Mouse (Mus musculus) liver, embryonic 12.5 days (tissue): ENCODE data around the gene Nelfb. TPM values are rescaled to one million over a fixed set of nuclear protein-coding genes. Genes with fewer than 3 reads are reported as not detected.

Experiments used
- ATAC-seq: fragments of 200-750 bp; cut with Nextera tagmentation; 2 replicates; pipeline ENCODE4 v1.8.0; 2017; ENCODE audit warnings: moderate number of reproducible peaks, mild to moderate bottlenecking, moderate library complexity
- H3K27ac ChIP-seq: fragments of 300-500 bp; sonication (generic); 2 replicates; pipeline ENCODE4 v1.5.1; 2016; ENCODE audit warnings: mild to moderate bottlenecking
- H3K27me3 ChIP-seq: fragments of 300-500 bp; sonication (generic); replicated peaks from 2 replicates; pipeline ENCODE4 v1.6.1; 2016; ENCODE audit warnings: mild to moderate bottlenecking, moderate library complexity
- H3K36me3 ChIP-seq: fragments of 300-500 bp; sonication (generic); 2 replicates; pipeline ENCODE4 v1.6.1; 2016; ENCODE audit warnings: mild to moderate bottlenecking, moderate library complexity
- H3K4me1 ChIP-seq: fragments of 300-500 bp; sonication (generic); 2 replicates; pipeline ENCODE4 v1.6.1; 2016
- H3K4me2 ChIP-seq: fragments of 300-500 bp; sonication (generic); 2 replicates; pipeline ENCODE4 v1.6.1; 2016; ENCODE audit warnings: mild to moderate bottlenecking, moderate library complexity
- H3K4me3 ChIP-seq: fragments of 300-500 bp; sonication (generic); 2 replicates; pipeline ENCODE4 v1.5.1; 2016; ENCODE audit warnings: mild to moderate bottlenecking, moderate library complexity
- H3K9ac ChIP-seq: fragments of 300-500 bp; sonication (generic); 2 replicates; pipeline ENCODE4 v1.6.1; 2016; ENCODE audit warnings: mild to moderate bottlenecking, moderate library complexity
- H3K9me3 ChIP-seq: fragments of 300-500 bp; sonication (generic); replicated peaks from 2 replicates; pipeline ENCODE4 v1.6.1; 2016; ENCODE audit warnings: mild to moderate bottlenecking, moderate library complexity
- WGBS: fragments of 180-500 bp; shearing (Covaris S2); methylation state at CpG from one replicate; pipeline ENCODE4 v1.1.7; 2016; ENCODE audit not compliant: insufficient replicate concordance; 5-methylcytosine and 5-hydroxymethylcytosine counted together
- polyA plus RNA-seq: library from polyadenylated mRNA; unstranded; fragments of >200 nt; fragmentation: Nextera tagmentation; extraction: Ambion mirVana; gene quantifications from 2 replicates; pipeline ENCODE4 v1.2.1, GENCODE M21; 2016

The Nelfb gene
- polyA plus RNA-seq, 1 experiment from 2014 or later = 61.5 TPM

DNA sequence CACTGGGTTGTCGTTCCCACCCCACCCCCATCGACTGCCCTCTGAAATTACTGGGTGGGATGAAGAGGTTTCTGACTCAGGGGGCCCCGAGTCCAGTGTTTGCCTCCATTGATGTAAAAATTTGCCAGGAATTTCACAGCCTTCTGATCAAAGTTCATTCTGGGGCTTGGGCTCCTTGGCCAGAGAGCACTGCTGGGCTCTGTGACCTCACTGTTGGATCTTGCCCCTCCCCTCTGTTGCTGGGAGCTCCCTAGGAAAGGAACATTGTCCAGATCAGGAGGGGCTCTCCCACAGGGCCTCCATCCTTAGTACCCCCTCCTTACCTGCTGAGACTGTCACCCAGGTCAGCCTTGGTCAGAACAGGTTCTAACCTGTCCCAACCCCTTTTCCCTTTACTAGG, 3.2 kb upstream of the Nelfb start, which contains the start of gene Stpg3:
Gene Stpg3 (minus strand): TSS at position 194 of the 400 bp plus-strand sequence.
- H3K4me1 ChIP-seq = peaks cover 27% of the 10 kb centered on the region
- peaks cover 5% of the 10 kb centered on the region; the same call in 1 of the 2 replicates for H3K36me3 ChIP-seq
- H3K4me3 ChIP-seq = no peak within 1 kb of the TSS
- no peak within 1 kb of the TSS for H3K9ac ChIP-seq
- H3K27me3 ChIP-seq = peaks cover 29% of the 10 kb centered on the region
- ATAC-seq = no peak
- 59% methylated on average over 3 of the region's 3 CpGs for WGBS
- no peaks in the 10 kb centered on the region for H3K9me3 ChIP-seq
- no peak within 1 kb of the TSS for H3K27ac ChIP-seq
- H3K4me2 ChIP-seq = no peak within 1 kb of the TSS; the same call in 1 of the 2 replicates

DNA sequence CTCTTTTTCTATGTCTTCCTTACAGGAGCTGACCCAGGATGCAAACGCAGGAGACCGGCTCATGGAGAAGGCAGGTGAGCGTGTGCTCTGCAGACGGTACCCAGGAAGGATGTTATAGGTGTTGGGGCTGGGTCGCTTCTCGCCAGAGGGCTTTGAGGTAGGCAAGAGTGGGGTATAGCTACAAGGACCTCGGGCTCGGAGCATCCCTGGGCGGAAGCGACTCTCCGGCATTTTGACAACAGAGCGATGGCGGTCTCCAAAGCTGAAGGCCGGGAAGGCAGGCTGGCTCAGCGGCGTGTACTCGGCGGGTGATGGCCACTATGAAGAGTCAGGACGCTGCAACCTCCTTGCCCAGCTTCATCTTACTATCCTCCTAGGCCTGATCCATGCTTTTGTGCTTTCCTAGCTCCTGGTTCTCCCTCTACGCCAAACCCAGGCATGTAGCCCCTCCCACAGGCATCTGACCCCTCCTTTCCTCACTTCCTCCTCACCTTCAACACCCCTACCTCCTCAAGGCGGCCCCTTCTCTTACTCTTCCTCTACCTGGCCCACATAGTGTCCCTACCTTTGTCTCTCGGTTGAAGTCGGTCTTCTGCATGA, 2.1 kb upstream of the Nelfb start:
- H3K27ac ChIP-seq = no peak overlapping the region
- 60% methylated on average over 23 of the region's 23 CpGs for WGBS
- no peak overlapping the region for H3K4me3 ChIP-seq

DNA sequence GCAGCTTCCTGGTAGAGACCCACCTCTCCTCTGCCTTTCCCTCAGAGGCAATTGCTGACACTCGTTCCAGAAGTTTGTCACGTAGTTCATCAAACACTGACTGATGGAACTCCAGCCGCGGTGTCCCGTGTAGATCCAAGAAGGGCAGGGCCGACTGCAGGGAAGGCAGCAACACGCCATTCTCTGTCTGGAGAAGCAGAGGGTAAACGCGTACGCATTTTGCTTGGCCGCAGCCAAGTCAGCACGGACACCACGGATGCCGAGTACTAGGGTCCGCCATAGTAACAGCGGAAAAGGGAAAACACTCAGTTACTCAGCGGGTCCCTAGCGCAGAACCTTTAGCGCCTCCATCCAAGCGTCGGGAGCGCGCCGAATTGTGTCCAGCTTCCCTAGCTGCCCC, 603 bp downstream of the Nelfb start:
- Histone ChIP-seq H3K27ac (peak overlapping the region; percentile 88), H3K4me2 (peak overlapping the region; percentile 87), H3K9me3 (no peaks in the 10 kb centered on the region), H3K4me1 (peaks cover 31% of the 10 kb centered on the region), H3K27me3 (peaks cover 18% of the 10 kb centered on the region), H3K4me3 (peak overlapping the region; percentile 83), H3K36me3 (peaks cover 41% of the 10 kb centered on the region), H3K9ac (peak overlapping the region; percentile 93)
- 0% methylated on average over 24 of the region's 24 CpGs for WGBS
- ATAC-seq = peak; percentile 35

More for the DNA sequence above, 2.1 kb upstream of the Nelfb start:
- Histone ChIP-seq H3K9ac (no peak overlapping the region), H3K4me2 (no peak overlapping the region; the same call in 1 of the 2 replicates), H3K27me3 (peaks cover 23% of the 10 kb centered on the region), H3K9me3 (no peaks in the 10 kb centered on the region), H3K36me3 (peaks cover 14% of the 10 kb centered on the region), H3K4me1 (peaks cover 31% of the 10 kb centered on the region)
- ATAC-seq = no peak

DNA sequence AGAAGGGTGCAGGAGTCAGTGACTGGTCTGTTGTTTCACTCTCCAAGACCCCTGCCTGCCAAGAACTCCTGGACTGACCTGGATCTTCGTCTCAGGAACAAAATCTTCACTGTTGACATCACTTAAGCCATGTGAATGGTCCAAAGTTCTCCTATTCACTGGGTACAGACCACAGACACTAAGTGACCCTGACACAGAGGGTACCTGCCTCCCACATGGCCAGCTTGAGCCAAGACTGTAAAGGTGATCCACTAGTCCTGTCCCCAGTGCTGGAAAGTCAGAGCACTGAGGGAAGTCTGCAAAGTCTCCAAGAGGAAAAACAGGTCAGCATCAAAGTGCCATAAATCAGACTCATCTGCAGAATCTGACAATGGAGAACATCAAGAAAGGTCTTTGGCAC, 3.7 kb downstream of the Nelfb start:
- H3K27ac ChIP-seq = no peak overlapping the region
- peaks cover 72% of the 10 kb centered on the region for H3K36me3 ChIP-seq
- no peak overlapping the region for H3K4me3 ChIP-seq
- ATAC-seq = no peak
- H3K9ac ChIP-seq = no peak overlapping the region
- H3K9me3 ChIP-seq = no peaks in the 10 kb centered on the region
- H3K4me1 ChIP-seq = peaks cover 25% of the 10 kb centered on the region
- 89% methylated on average over 1 of the region's 1 CpGs for WGBS
- H3K27me3 ChIP-seq = no peaks in the 10 kb centered on the region
- no peak overlapping the region for H3K4me2 ChIP-seq

- Histone ChIP-seq H3K36me3 (peaks cover 100% of the 10 kb centered on the region), H3K9ac (no peak overlapping the region), H3K4me2 (no peak overlapping the region), H3K4me3 (no peak overlapping the region), H3K9me3 (no peaks in the 10 kb centered on the region), H3K27me3 (no peaks in the 10 kb centered on the region), H3K4me1 (no peaks in the 10 kb centered on the region), H3K27ac (no peak overlapping the region)
- no peak for ATAC-seq
- WGBS = 60% methylated on average over 4 of the region's 4 CpGs
These were observed 7.6 kb downstream of the Nelfb start for GRCm38 (mm10) chr2:25203631-25204214.

GRCm38 (mm10) chr2:25200631-25201030, 10.7 kb downstream of the Nelfb start:
- WGBS = 73% methylated on average over 2 of the region's 2 CpGs
- H3K36me3 ChIP-seq = peaks cover 76% of the 10 kb centered on the region
- no peak for ATAC-seq

DNA sequence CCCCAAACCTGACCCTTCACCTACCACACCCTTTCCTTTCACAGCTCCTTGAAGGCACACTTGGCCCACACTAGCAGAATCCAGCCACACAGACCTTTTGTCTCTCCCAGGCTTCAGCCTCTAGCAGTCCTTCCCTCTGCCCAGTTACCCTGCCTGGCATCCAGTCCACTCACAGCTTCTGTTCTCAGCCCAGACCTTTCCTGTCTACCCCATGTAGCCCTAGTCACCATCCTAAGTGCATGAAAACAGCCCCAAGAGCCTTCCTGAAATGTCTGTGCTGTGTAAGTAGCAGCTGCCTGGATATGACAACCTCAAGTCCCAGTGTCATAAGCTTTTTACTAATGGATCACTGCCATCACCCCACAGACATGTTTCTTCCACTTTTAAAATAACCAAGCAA, 13.3 kb downstream of the Nelfb start:
- Histone ChIP-seq H3K4me2 (no peak overlapping the region), H3K4me1 (peaks cover 53% of the 10 kb centered on the region), H3K9me3 (no peaks in the 10 kb centered on the region), H3K4me3 (no peak overlapping the region), H3K9ac (no peak overlapping the region), H3K36me3 (peaks cover 49% of the 10 kb centered on the region), H3K27ac (peak overlapping the region; percentile 84; the same call in 1 of the 2 replicates), H3K27me3 (peaks cover 9% of the 10 kb centered on the region)
- no peak for ATAC-seq

More at GRCm38 (mm10) chr2:25200631-25201030, 10.7 kb downstream of the Nelfb start:
- Histone ChIP-seq H3K27ac (no peak overlapping the region), H3K9ac (no peak overlapping the region), H3K4me1 (peaks cover 26% of the 10 kb centered on the region), H3K27me3 (no peaks in the 10 kb centered on the region; the same call in 1 of the 2 replicates), H3K4me2 (no peak overlapping the region), H3K4me3 (no peak overlapping the region), H3K9me3 (no peaks in the 10 kb centered on the region)

DNA sequence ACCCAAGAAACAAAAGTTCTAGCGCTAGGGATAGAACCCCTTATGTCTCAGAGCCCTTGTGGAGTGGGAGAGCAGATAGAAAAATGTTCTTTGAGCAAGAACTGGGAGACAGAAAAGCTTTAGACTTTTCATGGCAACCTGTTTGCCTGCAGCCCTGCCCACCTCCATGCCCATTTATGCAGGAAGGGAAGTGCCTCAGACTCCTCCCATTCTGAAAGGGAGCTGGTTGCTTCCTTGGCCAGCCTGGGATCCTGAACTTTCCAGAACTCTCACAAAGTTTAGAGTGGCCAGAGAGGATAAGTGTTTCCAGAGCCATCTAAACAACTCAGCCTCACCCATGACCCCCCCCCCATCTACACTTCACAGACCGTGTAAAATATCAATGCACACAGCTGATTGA, 14.1 kb downstream of the Nelfb start:
- Histone ChIP-seq H3K4me2 (peak overlapping the region; percentile 85), H3K4me3 (peak overlapping the region; percentile 59; the same call in 1 of the 2 replicates), H3K9me3 (no peaks in the 10 kb centered on the region), H3K9ac (peak overlapping the region; percentile 71; the same call in 1 of the 2 replicates), H3K4me1 (peaks cover 55% of the 10 kb centered on the region), H3K36me3 (peaks cover 41% of the 10 kb centered on the region), H3K27ac (peak overlapping the region; percentile 84), H3K27me3 (peaks cover 9% of the 10 kb centered on the region)
- ATAC-seq = no peak
- WGBS = 12% methylated on average over 2 of the region's 2 CpGs

DNA sequence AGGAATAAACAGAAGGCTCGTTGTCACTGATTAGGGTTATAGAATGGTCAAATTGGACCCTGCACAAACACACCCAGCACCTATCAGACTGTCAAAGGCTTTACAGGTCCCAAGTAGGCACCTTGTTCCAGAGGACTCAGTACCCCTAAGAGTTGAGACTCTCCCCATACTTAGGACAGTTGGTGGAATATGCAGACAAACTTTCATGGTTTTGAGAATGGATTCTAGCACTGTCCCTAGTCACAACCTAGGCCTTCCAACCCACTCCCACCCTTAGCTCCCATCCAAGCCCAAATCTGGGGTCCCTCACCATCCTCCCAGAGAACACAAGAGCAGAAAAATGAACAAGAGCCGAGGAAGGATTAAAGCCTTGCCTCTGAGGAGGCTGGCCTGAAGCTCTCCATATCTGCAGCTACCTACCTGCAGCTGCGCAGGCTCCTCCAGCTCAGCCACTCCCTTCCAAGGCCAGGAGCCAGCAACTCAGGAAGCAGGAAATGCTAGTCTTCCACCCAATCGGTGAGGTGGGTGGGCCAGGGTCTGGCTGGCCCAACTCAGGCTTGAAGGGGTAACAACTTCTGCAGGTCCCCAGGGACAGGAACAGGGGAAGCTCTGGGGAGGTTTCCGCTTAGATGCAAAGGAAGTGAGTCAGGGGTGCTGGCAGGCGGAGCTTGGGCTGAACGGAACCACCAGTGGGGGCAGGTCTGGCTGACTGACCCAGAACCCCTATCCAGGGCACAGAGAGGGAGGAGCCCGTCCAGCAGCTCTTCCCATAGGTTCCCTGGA, 14.9 kb downstream of the Nelfb start, which contains the start of gene Tor4a:
Gene Tor4a (minus strand): TSS at position 715 of the 783 bp plus-strand sequence.
- no peaks in the 10 kb centered on the region for H3K9me3 ChIP-seq
- H3K4me2 ChIP-seq = peak within 1 kb of the TSS; percentile 85
- peaks cover 55% of the 10 kb centered on the region for H3K4me1 ChIP-seq
- 2% methylated on average over 8 of the region's 8 CpGs for WGBS
- H3K36me3 ChIP-seq = peaks cover 33% of the 10 kb centered on the region
- peak within 1 kb of the TSS; percentile 71 for H3K9ac ChIP-seq
- H3K4me3 ChIP-seq = peak within 1 kb of the TSS; percentile 59
- peak; percentile 66 for ATAC-seq
- H3K27me3 ChIP-seq = peaks cover 9% of the 10 kb centered on the region
- H3K27ac ChIP-seq = peak within 1 kb of the TSS; percentile 84

DNA sequence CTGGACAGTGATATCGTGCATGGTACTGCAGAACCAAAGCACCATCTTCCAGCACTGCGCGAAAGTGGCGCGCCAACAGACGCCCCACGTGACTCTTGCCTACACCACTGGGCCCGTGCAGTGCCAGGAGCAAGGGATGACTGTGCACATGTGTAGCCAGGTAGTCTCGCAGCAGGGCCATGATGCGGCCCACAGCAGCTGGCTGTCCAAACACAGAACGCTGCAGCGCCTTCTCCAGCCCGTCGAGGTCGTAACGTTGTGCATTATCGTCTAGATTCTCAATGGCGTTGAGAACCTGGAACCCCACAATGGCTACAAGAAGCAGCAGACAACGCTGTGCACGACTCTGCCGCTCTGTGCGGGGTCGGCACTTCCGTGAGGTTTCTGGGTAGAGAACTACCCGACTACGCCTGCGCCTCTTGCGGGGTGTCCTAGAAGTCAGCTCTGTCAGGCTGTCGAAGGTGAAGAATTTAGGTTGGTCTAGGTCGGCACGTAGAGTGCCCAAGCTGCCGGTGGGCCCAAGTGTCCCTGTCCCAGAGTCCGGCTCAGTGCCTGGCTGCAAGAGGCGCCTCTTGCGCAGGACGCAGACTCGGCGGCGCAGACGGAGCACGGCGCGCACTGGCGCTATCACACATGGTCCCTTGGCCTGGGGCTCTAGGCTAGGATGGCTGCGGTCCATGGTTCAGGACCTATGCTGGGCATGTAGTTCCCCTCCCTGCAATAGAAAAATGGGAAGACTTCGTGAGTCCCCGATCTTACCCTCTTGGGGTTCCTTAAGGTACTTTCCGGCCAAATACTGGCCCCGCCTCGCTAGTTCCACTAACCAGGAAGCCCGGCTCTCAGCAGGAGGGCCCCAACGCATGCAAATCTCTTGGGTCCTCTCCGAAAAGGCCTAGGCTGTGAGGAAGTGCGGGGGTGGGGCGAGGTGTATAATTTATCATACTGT, 15.8 kb downstream of the Nelfb start:
- WGBS = 5% methylated on average over 55 of the region's 55 CpGs
- H3K27ac ChIP-seq = peak overlapping the region; percentile 84
- peak overlapping the region; percentile 59 for H3K4me3 ChIP-seq
- peaks cover 24% of the 10 kb centered on the region for H3K36me3 ChIP-seq
- H3K4me1 ChIP-seq = peaks cover 55% of the 10 kb centered on the region
- peak; percentile 62 for ATAC-seq
- H3K4me2 ChIP-seq = peak overlapping the region; percentile 85
- peak overlapping the region; percentile 71 for H3K9ac ChIP-seq
- peaks cover 9% of the 10 kb centered on the region for H3K27me3 ChIP-seq
- H3K9me3 ChIP-seq = no peaks in the 10 kb centered on the region

DNA sequence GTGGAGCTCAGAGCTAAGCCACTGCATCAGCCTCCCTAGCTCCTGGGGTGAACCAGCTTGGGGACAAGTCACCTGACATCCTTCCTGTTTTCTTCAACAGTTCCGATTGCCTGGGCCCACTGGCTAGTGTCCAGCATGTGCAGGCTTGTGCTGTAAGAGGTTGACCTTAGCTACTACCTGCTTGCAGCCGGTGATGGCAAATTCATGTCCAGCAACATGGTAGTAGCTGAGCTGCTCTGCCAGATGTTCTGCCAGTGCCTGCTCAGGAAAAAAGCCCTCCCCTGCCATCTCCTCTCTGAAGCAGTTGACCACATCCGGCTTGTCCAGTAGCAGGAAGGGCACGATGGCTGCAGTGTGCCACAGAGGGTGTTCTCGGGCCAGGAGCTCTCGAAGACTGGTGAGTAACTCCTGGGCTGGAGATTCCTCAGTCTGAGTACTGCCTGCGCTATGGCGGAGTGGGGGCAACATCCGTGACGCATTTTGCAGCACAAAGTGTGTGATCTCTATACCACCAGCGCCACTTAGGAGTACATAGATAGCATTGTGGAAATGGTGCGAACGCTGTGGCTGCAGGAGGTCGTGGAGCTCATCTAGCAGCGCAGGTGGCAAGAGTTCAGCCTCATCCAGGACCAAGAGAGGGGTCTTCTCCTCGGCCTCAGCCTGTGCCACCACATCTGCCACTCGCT, 16.7 kb downstream of the Nelfb start:
- Histone ChIP-seq H3K4me2 (peak overlapping the region; percentile 85), H3K27ac (peak overlapping the region; percentile 84), H3K9me3 (no peaks in the 10 kb centered on the region), H3K4me3 (peak overlapping the region; percentile 59), H3K9ac (peak overlapping the region; percentile 71), H3K4me1 (peaks cover 55% of the 10 kb centered on the region), H3K36me3 (peaks cover 16% of the 10 kb centered on the region), H3K27me3 (peaks cover 9% of the 10 kb centered on the region)
- 38% methylated on average over 17 of the region's 17 CpGs for WGBS
- ATAC-seq = no peak
